Mouse (Mus musculus) brain, embryonic 14.5 days (tissue): Measurements from ENCODE around the gene Dpyd.

Experiments
- CTCF ChIP-seq: fragments of 200-500 bp; IDR thresholded peaks from 2 replicates; pipeline ENCODE4 v1.5.1; 2012; ENCODE audit warnings: inconsistent platforms, mild to moderate bottlenecking, moderate library complexity, borderline replicate concordance; ENCODE audit not compliant: insufficient read depth, insufficient read length; ENCODE audit errors: extremely low read depth
- POLR2A ChIP-seq: fragments of 200-500 bp; IDR thresholded peaks from 2 replicates; pipeline ENCODE4 v1.6.1; 2012; ENCODE audit warnings: mild to moderate bottlenecking, inconsistent platforms, borderline replicate concordance; ENCODE audit not compliant: poor library complexity, insufficient read depth, insufficient read length, severe bottlenecking; ENCODE audit errors: extremely low read depth

DNA sequence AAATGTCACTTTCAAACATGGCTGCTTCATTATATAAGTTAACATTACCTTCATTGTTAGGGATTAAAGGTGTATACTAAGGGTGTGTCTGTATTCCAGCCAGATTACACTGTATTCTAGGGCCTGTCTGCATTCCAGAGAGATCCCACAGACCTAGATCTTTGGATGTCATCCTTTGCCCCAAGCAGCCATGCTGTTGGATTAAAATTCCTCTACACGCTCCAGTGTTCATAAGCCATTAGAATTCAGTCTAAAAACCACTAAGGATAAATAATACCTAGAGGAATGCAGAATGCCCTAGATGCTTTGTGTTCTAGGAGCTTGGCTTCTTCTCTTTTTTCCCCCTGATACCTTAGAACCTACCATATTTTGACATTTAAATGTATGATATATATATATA lies 494.2 kb downstream of the Dpyd start:
- TF ChIP-seq CTCF (no peak), POLR2A (no peak)
